Mouse (Mus musculus): Measurements from ENCODE around the gene Rab26.

The Rab26 gene

DNA sequence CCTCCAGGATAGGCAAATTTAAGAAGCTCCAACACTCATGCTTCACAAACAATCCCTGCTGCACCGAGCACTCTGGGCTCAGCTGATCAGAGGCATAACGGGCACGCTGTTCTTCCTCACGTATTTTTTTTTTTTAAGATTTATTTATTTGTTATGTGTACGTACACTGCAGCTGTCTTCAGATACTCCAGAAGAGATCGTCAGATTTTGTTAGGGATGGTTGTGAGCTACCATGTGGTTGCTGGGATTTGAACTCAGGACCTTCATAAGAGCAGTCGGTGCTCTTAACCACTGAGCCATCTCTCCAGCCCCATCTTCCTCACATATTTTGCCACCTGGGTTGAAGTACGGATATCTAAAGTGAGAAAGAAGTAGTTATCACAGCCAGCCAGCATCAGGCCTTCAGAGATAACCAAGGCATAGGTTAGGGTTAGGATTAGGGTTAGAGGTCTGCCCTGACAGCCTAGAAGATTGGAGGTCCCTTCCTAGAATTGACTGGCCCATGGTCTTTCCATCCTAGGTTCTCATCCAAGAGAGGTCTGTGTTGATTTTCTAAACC is at the start of gene Rab26:
Rab26 (minus strand) TSS at position 51 of the 559 bp plus-strand sequence.
- no peak for DNase-seq (ENCODE audit: low spot score)

DNA sequence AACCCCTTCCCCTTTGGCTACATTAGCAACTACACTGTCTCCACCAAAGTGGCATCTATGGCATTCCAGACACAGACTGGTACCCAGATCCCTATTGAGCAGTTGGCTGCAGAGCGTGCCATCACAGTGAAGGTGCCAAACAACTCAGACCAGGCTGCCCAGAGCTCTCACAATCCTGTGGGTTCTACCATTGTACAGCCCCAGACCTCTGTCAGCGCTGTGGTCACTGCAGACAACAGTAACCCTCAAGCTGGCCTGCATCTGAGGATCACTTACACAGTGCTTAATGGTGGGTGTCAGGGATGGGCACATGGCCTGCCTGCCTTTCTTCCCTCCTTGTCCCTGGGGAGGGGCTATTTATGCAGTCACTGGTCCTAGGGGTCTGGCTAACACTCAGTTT is 46.3 kb upstream of the Rab26 start:
- no peak for DNase-seq (ENCODE audit: low spot score)

DNA sequence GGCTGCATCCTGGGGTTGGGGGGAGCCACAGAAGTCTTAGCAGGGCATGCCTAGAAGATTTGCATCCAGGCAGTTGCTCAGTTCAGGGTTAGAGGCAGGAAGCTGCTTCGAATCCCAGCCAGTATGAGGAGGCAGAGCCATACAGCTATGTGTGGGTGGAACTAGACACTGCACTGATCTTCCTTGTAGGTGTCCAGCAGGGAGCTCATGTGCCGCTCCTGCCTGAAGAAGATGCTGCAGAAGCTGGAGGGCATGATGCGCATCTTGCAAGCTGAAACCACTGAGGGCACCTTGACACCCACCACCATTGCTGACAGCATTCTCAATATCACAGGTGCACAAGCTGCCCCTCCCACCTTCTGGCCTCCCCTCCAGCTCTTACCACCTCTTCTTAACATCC is 45.5 kb upstream of the Rab26 start:
- DNase-seq (ENCODE audit: low spot score): no peak

DNA sequence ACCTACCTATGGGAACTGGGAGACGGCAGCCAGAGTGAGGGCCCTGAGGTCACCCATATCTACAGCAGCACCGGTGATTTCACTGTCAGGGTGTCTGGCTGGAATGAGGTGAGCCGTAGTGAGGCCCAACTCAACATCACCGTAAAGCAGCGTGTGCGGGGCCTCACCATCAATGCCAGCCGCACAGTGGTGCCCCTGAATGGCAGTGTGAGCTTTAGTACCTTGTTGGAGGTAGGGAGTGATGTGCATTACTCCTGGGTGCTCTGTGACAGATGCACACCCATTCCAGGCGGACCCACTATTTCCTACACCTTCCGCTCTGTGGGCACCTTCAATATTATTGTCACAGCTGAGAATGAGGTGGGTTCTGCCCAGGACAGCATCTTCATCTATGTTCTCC is 39.8 kb upstream of the Rab26 start:
- DNase-seq (ENCODE audit: low spot score): no peak

- DNase-seq (ENCODE audit: low spot score): no peak
These were observed 38.7 kb upstream of the Rab26 start for GRCm38 (mm10) chr17:24572651-24573245.

GRCm38 (mm10) chr17:24569837-24570236 is 35.8 kb upstream of the Rab26 start:
- no peak for DNase-seq (ENCODE audit: low spot score)

DNA sequence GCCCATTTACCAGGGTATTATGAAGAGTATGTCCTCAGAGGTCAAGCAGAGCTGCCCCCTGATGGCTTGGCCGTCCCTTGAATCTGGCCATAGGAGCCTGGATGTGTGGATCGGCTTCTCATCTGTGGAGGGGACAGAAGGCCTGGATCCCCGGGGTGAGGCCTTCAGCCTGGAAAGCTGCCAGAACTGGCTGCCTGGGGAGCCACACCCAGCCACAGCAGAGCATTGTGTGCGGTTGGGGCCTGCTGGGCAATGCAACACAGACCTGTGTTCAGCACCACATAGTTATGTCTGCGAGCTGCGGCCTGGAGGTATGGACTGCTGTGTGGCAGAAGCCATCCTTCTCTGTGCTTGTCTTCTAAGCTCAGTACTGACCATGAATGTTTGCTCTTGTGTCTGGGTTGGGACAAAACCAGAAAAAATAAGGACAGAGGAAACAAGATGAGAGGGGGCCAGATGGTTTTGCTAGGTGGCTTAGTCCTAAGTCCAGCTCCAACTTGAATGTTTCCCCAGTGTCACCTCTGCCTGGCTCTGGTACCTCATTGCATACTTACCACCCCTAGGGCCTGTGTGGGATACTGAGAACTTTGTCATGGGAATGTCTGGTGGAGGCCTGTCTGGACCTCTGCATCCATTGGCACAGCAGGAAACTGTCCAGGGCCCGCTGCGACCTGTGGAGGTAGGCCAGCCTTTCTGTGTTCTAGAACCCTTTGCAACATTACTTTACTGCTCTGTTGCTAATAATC is 33.2 kb upstream of the Rab26 start:
- no peak for DNase-seq (ENCODE audit: low spot score)

DNA sequence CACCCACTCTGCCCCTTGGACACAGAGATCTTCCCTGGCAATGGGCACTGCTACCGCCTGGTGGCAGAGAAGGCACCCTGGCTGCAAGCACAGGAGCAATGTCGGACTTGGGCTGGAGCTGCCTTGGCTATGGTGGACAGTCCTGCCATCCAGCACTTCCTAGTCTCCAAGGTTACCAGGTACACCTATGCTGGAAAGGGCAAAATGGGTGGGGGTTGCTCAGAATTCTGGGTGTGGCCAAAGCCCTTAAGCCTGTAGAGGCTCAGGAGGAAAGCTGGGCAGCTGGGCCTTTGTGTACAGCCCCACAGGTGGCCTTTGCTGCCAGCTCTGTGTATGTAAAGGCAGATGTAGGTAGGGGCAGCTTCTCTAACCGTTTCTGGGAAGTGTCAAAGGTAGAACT is 31.8 kb upstream of the Rab26 start:
- no peak for DNase-seq (ENCODE audit: low spot score)

- DNase-seq (ENCODE audit: low spot score): no peak
These were observed 31.1 kb upstream of the Rab26 start for GRCm38 (mm10) chr17:24565092-24565491.

GRCm38 (mm10) chr17:24564422-24564821 is 30.4 kb upstream of the Rab26 start:
- DNase-seq (ENCODE audit: low spot score): no peak

DNA sequence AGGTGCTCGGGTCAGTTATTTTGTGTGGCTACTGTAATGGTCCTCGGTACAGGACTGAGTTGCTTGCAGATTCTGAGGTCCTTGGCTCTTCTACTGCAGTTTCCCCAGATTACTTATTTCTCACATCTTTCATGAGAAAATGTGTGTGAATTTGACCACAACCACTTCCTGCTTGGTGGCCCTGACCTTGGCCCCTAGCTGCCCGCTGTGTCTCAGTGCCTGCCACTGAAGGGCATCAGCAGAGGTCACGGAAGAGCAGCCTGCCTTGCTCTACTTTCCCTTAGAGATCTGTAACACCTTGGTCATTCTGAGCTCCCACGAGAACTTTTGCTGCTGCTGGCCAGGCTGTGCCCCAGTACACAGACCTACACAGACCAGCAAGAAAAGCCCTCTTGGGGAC is 29.6 kb upstream of the Rab26 start:
- DNase-seq (ENCODE audit: low spot score): no peak

DNA sequence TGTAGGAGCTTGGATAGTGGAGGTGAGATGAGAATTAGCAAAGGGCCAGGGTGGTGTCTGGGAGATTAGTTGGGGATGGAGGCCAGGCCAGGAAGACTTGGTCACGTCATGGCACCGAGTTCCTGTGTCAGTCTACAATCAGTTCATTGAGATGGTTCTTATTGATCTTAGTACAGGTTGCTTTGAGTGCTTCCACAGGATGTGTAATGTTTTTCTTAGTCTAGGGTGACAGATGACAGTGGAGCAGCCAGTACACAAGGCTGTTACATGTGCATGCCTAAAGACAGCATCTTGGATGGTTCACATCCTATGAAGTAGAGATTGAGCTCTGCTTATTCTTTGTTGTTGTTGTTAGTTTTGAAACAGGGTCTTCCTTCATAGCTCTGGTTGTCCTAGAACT is 27.6 kb upstream of the Rab26 start:
- no peak for DNase-seq (ENCODE audit: low spot score)

DNA sequence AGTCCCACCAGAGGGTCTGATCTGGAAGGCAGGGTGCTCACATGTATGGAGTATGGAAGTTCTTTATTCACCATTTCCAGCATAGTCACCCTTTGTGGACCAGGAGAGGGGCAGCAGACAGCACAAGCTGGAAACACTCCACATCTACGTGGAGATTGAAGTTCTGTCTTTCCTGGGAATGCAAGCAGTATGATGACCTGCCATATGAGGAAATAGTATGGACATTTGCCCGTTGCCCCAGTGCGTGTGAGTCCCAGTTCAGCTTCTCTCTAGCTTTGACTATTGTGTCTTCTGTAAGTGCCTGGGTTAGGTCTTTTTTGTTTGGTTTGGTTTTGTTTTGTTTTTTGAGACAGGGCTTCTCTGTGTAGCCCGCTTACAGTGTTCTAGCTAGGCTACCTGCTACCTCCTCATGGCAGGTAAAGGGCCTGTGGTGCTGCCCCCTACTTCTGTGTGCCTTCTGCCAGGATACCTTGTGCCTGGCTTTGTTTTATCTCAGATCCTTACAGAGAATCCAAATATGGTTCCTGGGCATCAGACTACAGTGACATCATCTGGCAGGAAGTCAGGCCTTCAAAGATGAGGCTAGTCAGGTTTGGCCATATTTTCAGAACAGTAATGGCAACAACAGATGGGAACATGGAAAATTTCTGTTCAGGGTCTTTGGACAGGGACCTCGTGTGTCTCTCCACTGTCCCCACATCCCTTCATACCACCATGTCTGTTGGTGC is 26.5 kb upstream of the Rab26 start:
- DNase-seq (ENCODE audit: low spot score): peak; percentile 55

- no peak for DNase-seq (ENCODE audit: low spot score)
These were observed 25.1 kb upstream of the Rab26 start for GRCm38 (mm10) chr17:24559146-24559545.

GRCm38 (mm10) chr17:24558600-24559099 is 24.6 kb upstream of the Rab26 start:
- DNase-seq (ENCODE audit: low spot score): no peak

GRCm38 (mm10) chr17:24557091-24557490 is 23.1 kb upstream of the Rab26 start:
- DNase-seq (ENCODE audit: low spot score): no peak

GRCm38 (mm10) chr17:24551050-24551444 is 17.0 kb upstream of the Rab26 start:
- no peak for DNase-seq (ENCODE audit: low spot score)

- peak; percentile 67 for DNase-seq (ENCODE audit: low spot score)
These were observed 16.5 kb upstream of the Rab26 start for GRCm38 (mm10) chr17:24550416-24551049.

DNA sequence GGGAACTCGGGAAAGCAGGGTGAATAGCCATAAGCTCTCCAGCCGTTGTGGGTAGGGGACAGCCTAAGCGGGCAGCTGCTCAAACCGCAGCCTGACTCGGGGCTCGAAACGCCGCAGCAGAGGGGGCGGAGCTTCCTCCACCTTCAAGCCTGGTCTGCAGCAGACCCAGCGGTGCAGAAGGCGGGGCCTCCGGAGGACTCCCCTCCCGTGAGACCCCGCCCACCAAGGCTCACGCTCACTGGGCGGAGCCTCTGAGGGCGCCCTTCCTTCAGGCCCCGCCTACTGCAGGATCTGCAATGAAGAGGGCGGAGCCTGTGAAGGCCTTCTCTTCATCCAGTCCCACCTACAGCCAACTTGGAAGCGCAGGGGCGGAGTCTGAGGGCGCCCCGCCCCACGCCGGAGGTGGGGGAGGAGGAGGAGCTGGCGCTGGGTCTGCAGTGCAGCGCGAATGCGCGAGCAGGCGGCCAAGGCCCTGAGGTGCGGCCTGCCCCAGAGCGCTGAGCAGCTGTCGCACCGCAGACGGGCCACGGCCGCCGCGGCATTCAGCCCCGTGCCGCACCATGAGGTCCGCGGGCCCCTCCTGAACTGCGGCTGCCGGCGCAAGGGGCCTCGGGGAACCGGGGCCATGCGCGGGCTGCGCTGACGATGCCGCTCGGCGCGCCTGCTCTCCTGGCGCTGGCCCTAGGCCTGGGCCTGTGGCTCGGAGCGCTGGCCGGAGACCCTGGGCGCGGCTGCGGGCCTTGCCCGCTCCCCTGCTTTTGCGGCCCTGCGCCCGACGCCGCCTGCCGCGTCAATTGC is 15.8 kb upstream of the Rab26 start, which contains the start of gene Pkd1:
Pkd1 (plus strand) TSS at position 217 of the 798 bp plus-strand sequence.
- peak; percentile 100 for DNase-seq (ENCODE audit: low spot score)

DNA sequence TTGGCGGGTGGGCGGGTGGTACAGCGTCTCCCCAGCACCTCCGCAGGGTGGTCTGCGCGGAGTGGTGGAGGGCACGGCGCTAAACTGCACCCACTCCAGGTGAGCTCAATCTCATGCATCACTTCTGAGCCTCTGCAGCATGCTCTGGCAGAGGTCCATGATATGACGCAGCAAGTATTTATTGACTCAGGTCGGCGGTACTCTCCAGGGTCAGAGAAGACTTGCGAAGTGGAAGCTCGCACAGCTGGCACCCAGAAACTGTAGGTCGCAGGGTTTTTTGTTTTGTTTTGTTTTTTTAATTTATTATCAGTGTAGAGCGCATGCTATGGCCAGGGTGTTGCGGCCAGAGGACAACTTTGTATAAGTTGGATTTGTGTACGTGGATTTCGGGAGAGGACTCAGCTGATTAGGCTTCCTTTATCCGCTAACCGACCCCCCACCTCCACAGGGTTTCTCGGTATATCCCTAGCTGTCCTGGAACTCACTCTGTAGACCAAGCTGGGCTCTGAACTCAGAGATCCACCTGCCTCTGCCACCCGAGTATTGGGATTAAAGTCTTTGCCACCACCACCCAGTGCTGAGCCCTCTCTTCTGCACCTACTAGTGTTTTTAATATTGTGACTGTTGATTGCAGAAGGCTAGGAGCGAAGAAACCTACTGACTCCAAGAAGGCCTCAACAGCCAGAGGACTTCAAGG is 15.1 kb upstream of the Rab26 start:
- peak; percentile 32 for DNase-seq (ENCODE audit: low spot score)

GRCm38 (mm10) chr17:24548435-24548834 is 14.4 kb upstream of the Rab26 start:
- no peak for DNase-seq (ENCODE audit: low spot score)

All from adipocyte (in vitro differentiated cells).